Mouse (Mus musculus) cerebellum, adult 9-11 months (tissue): ENCODE measurements at regions not wholly inside any gene's neighbourhood (a gene's known extent, or its start where the extent isn't known, plus 50 kb on each side); places are given as distances from the start of the nearest gene placed in this dataset.
"Not testable (repeated sequence)": the region's sequence is repeated elsewhere in the genome, so short reads cannot be mapped to it uniquely, and the experiment has no call there.

ENCODE experiments used
- DNase-seq: peaks from one replicate; pipeline ENCODE4 v3.0.0; 2022

GRCm38 (mm10) chr2:109402556-109402955 is 122.0 kb upstream of the Mettl15 start:
- DNase-seq: no peak

GRCm38 (mm10) chr2:109404262-109404661 is 123.7 kb upstream of the Mettl15 start:
- DNase-seq: no peak

GRCm38 (mm10) chr2:109406591-109407079 is 126.1 kb upstream of the Mettl15 start:
- no peak for DNase-seq

GRCm38 (mm10) chr2:109420098-109420497 is 139.6 kb upstream of the Mettl15 start:
- no peak for DNase-seq

GRCm38 (mm10) chr2:109431183-109431582 is 150.6 kb upstream of the Mettl15 start:
- DNase-seq: no peak

GRCm38 (mm10) chr2:109442551-109443120 is 162.1 kb upstream of the Mettl15 start:
- no peak for DNase-seq

GRCm38 (mm10) chr2:109443521-109444066 is 163.0 kb upstream of the Mettl15 start:
- no peak for DNase-seq

- DNase-seq: not testable (repeated sequence)
These were observed 181.7 kb upstream of the Mettl15 start for GRCm38 (mm10) chr2:109462246-109462645.

- no peak for DNase-seq
These were observed 190.2 kb upstream of the Bdnf start for GRCm38 (mm10) chr2:109484306-109484705.

GRCm38 (mm10) chr2:109487591-109487990 is 186.9 kb upstream of the Bdnf start:
- no peak for DNase-seq

GRCm38 (mm10) chr2:109502186-109502585 is 172.3 kb upstream of the Bdnf start:
- DNase-seq: peak; percentile 81

- no peak for DNase-seq
These were observed 169.6 kb upstream of the Bdnf start for GRCm38 (mm10) chr2:109504906-109505305.

- DNase-seq: no peak
These were observed 164.2 kb upstream of the Bdnf start for GRCm38 (mm10) chr2:109510070-109510979.

- no peak for DNase-seq
These were observed 163.4 kb upstream of the Bdnf start for GRCm38 (mm10) chr2:109511142-109511541.

- DNase-seq: no peak
These were observed 155.2 kb upstream of the Bdnf start for GRCm38 (mm10) chr2:109519261-109519660.

- DNase-seq: no peak
These were observed 154.0 kb upstream of the Bdnf start for GRCm38 (mm10) chr2:109520471-109520870.

GRCm38 (mm10) chr2:109539519-109539918 is 135.0 kb upstream of the Bdnf start:
- no peak for DNase-seq

GRCm38 (mm10) chr2:109546486-109547115 is 127.9 kb upstream of the Bdnf start:
- peak; percentile 90 for DNase-seq

GRCm38 (mm10) chr2:109554644-109555043 is 119.9 kb upstream of the Bdnf start:
- no peak for DNase-seq

GRCm38 (mm10) chr2:109559088-109560030 is 115.1 kb upstream of the Bdnf start:
- no peak for DNase-seq

GRCm38 (mm10) chr2:109562996-109563395 is 111.5 kb upstream of the Bdnf start:
- no peak for DNase-seq

- no peak for DNase-seq
These were observed 97.6 kb upstream of the Bdnf start for GRCm38 (mm10) chr2:109576946-109577345.
